Mouse (Mus musculus) skeletal muscle tissue, postnatal 0 days (tissue): ENCODE data around the gene Mcee. TPM values are rescaled to one million over a fixed set of nuclear protein-coding genes. Genes with fewer than 3 reads are reported as not detected.

Experiments
- polyA plus RNA-seq: library from polyadenylated mRNA; unstranded; fragments of >200 nt; fragmentation: Nextera tagmentation; extraction: Ambion mirVana; gene quantifications from 2 replicates; pipeline ENCODE4 v1.2.1, GENCODE M21; 2015

Gene Mcee
- 87.3 and 99.0 TPM in 2 replicates for polyA plus RNA-seq

GRCm38 (mm10) chr7:64392122-64392818 is at the start of gene Mcee, which contains the start of gene Mphosph10:
Gene Mcee, plus strand, starts transcription at chr7:64392607.
Gene Mphosph10, minus strand, starts transcription at chr7:64392268.

DNA sequence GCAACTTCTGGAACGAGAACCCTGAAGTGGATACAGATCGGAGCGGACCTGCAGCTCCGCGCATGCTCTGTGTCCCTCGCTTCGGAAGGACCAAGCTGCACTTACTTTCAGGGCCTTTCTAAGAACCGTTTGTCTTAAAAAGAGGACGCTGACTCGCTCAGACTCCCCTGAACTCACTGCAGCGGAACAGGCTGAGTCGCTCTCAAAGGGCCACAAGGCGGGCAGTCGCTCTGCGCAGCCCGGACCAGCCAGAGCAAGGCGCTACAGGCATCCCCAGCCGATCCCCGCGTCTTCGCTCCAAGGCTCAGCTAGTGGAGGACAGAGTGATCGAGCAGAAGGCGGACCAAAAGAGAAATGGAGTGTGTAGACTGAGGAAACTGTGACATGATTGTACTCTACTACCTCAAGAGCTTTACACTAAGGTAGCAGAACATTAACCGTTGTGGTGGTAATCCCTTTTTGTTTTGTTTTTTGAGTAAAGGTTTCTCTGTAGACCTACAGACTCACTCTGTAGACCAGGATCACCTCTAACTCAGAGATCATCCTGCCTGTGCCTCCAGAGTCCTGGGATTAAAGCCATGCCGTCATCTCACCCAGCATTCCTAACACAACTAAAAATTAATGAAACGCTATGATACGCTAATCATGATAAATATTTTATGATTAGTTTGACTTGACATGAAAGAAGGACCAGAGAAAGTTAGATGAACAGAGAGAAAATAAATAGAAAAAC is 18.4 kb upstream of the Mcee start, which contains the start of gene Fan1:
TSS of gene Fan1 (minus strand) at position 266 of the 733 bp plus-strand sequence.

Other genes with a start within 250 kb of the Mcee start
- 0.10 TPM in 2 replicates for gene Trpm1, start 238.8 kb upstream of the Mcee start, polyA plus RNA-seq
- 7.1 and 7.2 TPM in 2 replicates for gene Mtmr10, start 105.0 kb upstream of the Mcee start, polyA plus RNA-seq
- gene Fan1, start 18.5 kb upstream of the Mcee start, polyA plus RNA-seq: 3.2 and 4.8 TPM in 2 replicates
- gene Mphosph10, start 339 bp upstream of the Mcee start, polyA plus RNA-seq: 19.3 and 20.7 TPM in 2 replicates
- gene Apba2, start 109.1 kb downstream of the Mcee start, polyA plus RNA-seq: 0.44 and 1.2 TPM in 2 replicates